Mouse (Mus musculus): ENCODE measurements around the gene Bhlhe40. TPM values are rescaled to one million over a fixed set of nuclear protein-coding genes. Genes with fewer than 3 reads are reported as not detected.

Bhlhe40 gene
- polyA plus RNA-seq, 1 experiment, result 56.4 TPM

DNA sequence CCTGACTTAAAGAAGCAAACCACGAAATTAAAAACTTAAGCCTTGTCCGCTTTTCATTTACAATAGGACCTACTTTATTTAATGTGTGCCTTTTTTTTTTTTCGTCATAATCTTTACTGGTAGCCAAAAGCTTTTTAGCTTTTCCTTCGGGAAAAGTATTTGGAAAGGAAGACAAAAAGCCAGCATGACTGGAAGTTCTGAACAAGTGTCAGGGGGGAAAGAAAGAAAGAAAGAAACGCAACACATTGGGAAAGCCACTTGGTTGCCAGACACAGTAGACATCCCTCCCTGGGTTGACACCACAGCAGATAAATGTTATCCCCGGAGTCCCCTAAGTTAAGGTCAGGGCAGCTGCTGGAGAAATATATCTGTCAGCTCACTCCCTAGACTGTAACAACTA is 1.5 kb downstream of the Bhlhe40 start:
- Histone ChIP-seq H3K4me3 (ENCODE audit: insufficient read depth, low read length) (peak overlapping the region; percentile 91), H3K27ac (ENCODE audit: insufficient read depth, low read length) (peak overlapping the region; percentile 5; the same call in 1 of the 2 replicates), H3K4me1 (ENCODE audit: control insufficient read depth, insufficient read depth, low read length) (peaks cover 7% of the 10 kb centered on the region; the same call in 1 of the 2 replicates)
- no peak for TF ChIP-seq CTCF (IDR thresholded peaks at IDR 0.05; ENCODE audit: extremely low read depth, insufficient read depth, low read length)
- TF ChIP-seq POLR2A (IDR thresholded peaks at IDR 0.05; ENCODE audit: extremely low read depth, insufficient read depth, low read length), result no peak

DNA sequence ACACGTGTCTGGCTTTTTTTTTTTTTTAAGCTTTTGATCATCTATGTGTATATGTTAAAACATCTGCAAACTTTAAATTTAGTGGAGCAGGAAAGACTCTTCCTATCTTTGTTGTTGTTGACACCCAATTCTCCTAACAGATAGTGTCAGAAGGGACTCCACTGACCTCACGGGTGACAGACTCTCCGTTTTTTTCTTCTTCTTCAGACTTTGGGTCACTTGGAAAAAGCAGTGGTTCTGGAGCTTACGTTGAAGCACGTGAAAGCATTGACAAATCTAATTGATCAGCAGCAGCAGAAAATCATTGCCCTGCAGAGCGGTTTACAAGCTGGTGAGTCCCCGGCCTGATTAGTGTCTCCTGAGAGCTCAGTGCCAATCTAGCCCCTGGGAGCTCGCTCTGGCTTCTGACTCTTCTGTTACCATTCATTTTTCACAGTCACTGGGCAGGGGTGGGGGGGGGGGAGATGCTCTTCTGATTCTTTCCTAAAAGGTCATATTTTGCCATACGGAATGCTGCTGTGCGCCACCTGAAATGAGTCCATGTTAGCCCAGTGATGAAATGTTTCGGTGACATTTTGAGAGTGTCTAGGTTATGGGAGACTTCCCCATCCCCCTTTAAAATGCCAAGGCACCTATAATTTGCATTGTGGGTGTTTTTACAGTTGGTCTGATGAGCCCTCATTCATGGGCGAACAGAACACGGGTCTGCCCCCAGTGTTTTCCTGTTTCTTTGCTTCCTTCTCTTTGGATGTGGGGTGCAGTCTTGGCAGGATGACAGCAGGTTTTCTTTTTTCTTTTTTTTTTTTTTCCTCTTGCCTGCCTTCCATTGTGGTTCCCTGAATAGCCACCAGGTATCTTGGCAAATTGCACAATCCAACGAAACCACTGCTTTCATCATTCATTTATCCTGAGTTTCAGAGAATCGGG is 2.1 kb downstream of the Bhlhe40 start:
- H3K27ac ChIP-seq (ENCODE audit: insufficient read depth, low read length), result peak overlapping the region; percentile 24; the same call in 1 of the 2 replicates
- peaks cover 9% of the 10 kb centered on the region; the same call in 1 of the 2 replicates for H3K4me1 ChIP-seq (ENCODE audit: control insufficient read depth, insufficient read depth, low read length)
- TF ChIP-seq CTCF (IDR thresholded peaks at IDR 0.05; ENCODE audit: extremely low read depth, insufficient read depth, low read length) (no peak), POLR2A (IDR thresholded peaks at IDR 0.05; ENCODE audit: extremely low read depth, insufficient read depth, low read length) (0 out of 2 replicates have a peak, but pooled peaks have one; percentile 3)
- H3K4me3 ChIP-seq (ENCODE audit: insufficient read depth, low read length), result peak overlapping the region; percentile 91

DNA sequence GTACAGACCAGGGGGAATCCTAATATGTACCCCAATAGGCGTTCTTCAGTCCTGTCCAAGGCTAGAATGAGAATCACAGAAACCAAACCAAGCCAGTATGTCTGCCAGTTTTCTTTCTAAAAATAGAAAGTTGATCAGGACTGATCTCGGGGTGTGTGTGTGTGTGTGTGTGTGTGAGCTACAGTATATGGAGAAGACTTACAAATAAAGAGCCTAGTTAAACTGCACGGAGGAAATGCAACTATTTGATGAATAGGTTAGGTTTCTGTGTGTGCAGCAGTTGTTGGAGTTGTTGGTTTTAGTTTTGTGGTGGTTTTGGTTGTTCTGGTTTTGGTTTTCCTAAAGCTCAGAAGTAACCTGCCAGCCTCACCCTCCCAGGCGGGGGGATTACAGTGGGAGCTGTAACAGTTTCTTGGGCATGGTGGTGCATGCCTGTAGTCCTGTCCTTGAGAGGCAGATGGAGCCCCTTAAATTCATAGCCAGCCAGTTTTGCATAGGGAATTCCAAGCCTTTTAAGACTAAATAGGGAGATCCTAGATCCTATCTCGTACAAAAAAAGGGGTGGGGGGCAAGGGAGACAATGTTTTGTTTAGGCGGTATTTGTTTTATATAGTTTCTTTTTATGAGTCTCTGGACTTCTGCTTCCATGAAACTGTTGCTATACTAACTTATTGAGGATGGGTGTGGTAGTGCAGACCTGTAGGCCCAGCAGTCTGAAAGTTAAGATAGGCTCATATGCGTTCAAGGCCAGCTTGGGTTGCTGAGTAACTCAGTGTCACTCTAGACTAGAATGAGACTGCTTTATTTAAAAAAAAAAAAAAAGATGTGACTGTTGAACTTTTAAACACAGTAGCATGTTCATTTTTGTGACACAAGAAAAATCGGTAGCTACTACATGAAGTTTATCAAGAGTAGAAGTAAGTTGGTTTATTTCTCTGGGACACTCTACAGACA is 3.1 kb downstream of the Bhlhe40 start:
- peaks cover 9% of the 10 kb centered on the region; the same call in 1 of the 2 replicates for H3K4me1 ChIP-seq (ENCODE audit: control insufficient read depth, insufficient read depth, low read length)
- TF ChIP-seq CTCF (IDR thresholded peaks at IDR 0.05; ENCODE audit: extremely low read depth, insufficient read depth, low read length) (no peak), POLR2A (IDR thresholded peaks at IDR 0.05; ENCODE audit: extremely low read depth, insufficient read depth, low read length) (no peak)
- no peak overlapping the region for H3K27ac ChIP-seq (ENCODE audit: insufficient read depth, low read length)
- H3K4me3 ChIP-seq (ENCODE audit: insufficient read depth, low read length), result peak overlapping the region; percentile 91

DNA sequence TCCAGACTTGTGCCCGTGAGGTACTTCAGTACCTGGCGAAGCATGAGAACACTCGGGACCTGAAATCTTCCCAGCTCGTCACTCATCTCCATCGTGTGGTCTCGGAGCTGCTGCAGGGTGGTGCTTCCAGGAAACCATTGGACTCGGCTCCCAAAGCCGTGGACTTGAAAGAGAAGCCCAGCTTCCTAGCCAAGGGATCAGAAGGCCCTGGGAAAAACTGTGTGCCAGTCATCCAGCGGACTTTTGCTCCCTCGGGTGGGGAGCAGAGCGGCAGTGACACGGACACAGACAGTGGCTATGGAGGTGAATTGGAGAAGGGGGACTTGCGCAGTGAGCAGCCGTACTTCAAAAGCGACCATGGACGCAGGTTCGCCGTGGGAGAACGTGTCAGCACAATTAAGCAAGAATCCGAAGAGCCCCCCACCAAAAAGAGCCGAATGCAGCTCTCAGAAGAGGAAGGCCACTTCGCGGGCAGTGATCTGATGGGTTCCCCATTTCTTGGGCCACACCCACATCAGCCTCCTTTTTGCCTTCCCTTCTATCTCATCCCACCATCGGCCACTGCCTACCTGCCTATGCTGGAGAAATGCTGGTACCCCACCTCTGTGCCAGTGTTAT is 4.2 kb downstream of the Bhlhe40 start:
- H3K27ac ChIP-seq (ENCODE audit: insufficient read depth, low read length), result no peak overlapping the region
- no peak for TF ChIP-seq CTCF (IDR thresholded peaks at IDR 0.05; ENCODE audit: extremely low read depth, insufficient read depth, low read length)
- no peak for TF ChIP-seq POLR2A (IDR thresholded peaks at IDR 0.05; ENCODE audit: extremely low read depth, insufficient read depth, low read length)
- peak overlapping the region; percentile 30 for H3K4me3 ChIP-seq (ENCODE audit: insufficient read depth, low read length)
- peaks cover 11% of the 10 kb centered on the region; the same call in 1 of the 2 replicates for H3K4me1 ChIP-seq (ENCODE audit: control insufficient read depth, insufficient read depth, low read length)

DNA sequence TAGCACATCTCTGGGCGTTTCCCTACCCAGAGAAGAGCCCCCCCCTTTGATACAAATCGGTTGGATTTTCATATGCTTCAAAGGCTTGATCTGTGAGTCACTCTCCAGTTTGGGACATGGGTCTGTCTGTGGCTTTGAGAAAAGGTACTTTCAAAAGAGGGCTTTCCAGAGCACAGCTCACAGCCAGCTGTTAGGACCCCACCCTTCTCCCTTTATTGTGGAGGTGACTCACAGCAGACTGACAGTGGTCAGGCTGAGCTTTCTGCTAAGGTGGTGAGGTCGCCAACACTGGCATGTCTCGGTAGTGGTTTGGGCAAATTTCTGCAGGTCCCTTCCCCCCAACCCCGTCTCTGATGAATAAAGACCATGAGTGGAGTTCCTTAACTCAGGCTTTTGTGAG is 5.2 kb downstream of the Bhlhe40 start:
- peaks cover 11% of the 10 kb centered on the region; the same call in 1 of the 2 replicates for H3K4me1 ChIP-seq (ENCODE audit: control insufficient read depth, insufficient read depth, low read length)
- H3K27ac ChIP-seq (ENCODE audit: insufficient read depth, low read length), result no peak overlapping the region
- H3K4me3 ChIP-seq (ENCODE audit: insufficient read depth, low read length), result peak overlapping the region; percentile 30
- TF ChIP-seq POLR2A (IDR thresholded peaks at IDR 0.05; ENCODE audit: extremely low read depth, insufficient read depth, low read length), result no peak
- TF ChIP-seq CTCF (IDR thresholded peaks at IDR 0.05; ENCODE audit: extremely low read depth, insufficient read depth, low read length), result no peak

DNA sequence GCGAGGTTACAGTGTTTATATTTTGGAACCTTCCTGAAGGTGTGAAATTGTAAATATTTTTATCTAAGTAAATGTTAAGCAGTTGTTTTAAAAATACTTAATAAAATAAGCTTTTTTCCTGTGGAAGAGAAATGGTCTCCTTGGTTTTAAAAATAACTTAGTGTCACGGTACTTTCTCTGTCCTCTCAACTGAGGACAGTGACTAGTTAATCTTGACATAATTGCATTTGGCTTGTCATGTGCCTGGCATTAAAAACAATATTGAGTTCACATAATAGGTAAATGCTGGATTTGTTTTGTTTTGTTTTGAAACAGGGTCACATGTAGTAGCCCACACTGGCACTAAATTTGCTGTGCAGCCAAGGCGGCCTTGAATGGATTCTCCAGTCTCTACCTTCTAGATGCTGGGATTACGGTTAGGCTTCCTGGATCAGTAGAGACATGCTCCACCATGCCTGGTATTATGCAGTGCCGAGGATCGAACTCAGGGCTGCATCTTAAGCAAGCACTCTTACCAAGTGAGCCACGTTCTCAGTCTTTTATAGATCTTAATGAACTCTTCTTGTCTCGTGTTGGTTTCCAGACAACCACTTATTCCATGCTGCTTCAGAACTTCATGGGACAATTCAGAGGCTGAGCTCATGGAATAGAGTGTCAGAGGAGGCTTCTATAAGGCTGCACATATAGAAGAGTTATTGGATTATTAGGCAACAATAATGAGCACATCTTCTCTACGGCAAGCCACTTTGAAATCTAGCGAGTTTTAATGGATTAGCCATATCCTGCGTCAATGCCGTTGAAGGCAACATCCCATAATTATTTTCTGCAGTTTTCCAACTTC is 6.4 kb downstream of the Bhlhe40 start:
- TF ChIP-seq CTCF (IDR thresholded peaks at IDR 0.05; ENCODE audit: extremely low read depth, insufficient read depth, low read length) (no peak), POLR2A (IDR thresholded peaks at IDR 0.05; ENCODE audit: extremely low read depth, insufficient read depth, low read length) (no peak)
- H3K4me3 ChIP-seq (ENCODE audit: insufficient read depth, low read length), result no peak overlapping the region
- no peak overlapping the region; the same call in 1 of the 2 replicates for H3K27ac ChIP-seq (ENCODE audit: insufficient read depth, low read length)
- H3K4me1 ChIP-seq (ENCODE audit: control insufficient read depth, insufficient read depth, low read length), result peaks cover 11% of the 10 kb centered on the region; the same call in 1 of the 2 replicates

DNA sequence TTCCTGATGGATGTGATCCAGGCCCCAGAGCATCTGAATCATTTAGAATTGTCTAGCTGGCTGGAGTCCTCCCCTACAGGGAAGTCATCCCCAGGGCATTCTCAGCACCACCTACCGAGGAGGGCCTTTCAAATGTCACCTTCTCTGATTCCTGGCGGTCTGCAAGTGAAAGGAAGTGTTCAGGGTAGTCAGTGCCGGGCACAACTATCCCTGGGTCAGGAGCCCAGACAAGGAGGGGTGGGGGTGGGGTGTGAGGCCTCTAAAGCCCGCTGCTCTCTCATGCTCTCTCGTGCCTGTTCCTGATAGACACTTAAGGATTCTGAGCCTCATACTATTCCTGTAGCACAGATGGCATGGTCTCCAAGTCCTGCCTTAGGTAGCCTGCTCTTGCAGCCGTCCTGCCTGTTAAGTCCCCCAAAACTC is 7.2 kb downstream of the Bhlhe40 start:
- H3K27ac ChIP-seq (ENCODE audit: insufficient read depth, low read length), result peak overlapping the region; percentile 95
- peaks cover 11% of the 10 kb centered on the region; the same call in 1 of the 2 replicates for H3K4me1 ChIP-seq (ENCODE audit: control insufficient read depth, insufficient read depth, low read length)
- TF ChIP-seq CTCF (IDR thresholded peaks at IDR 0.05; ENCODE audit: extremely low read depth, insufficient read depth, low read length) (no peak), POLR2A (IDR thresholded peaks at IDR 0.05; ENCODE audit: extremely low read depth, insufficient read depth, low read length) (peak; percentile 24; the same call in 1 of the 2 replicates)
- no peak overlapping the region for H3K4me3 ChIP-seq (ENCODE audit: insufficient read depth, low read length)

DNA sequence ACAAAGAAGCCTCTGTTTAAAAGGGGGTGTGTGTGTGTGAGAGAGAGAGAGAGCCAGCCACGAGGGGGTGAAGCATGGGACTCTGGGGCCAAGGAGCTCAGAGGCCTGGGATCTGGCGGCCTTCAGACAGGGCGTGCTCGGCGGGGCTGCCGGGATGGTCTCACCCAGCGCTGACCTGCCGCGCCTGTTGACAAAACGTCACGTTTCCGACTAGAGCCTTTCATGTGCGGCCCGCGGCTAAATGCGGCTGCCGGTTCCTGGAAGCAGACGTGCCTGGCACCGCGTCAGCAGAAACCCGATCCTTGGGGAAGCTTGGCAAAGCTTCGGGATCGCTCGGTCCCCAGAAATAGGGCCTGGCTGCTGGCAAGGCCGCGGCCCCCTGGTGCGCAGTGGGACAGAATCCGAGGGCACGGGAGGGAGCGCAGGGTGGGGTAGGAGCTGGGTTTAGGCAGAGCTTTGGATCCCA is 7.9 kb downstream of the Bhlhe40 start:
- peak overlapping the region; percentile 95 for H3K27ac ChIP-seq (ENCODE audit: insufficient read depth, low read length)
- H3K4me3 ChIP-seq (ENCODE audit: insufficient read depth, low read length), result no peak overlapping the region
- TF ChIP-seq CTCF (IDR thresholded peaks at IDR 0.05; ENCODE audit: extremely low read depth, insufficient read depth, low read length), result no peak
- TF ChIP-seq POLR2A (IDR thresholded peaks at IDR 0.05; ENCODE audit: extremely low read depth, insufficient read depth, low read length), result no peak
- peaks cover 11% of the 10 kb centered on the region; the same call in 1 of the 2 replicates for H3K4me1 ChIP-seq (ENCODE audit: control insufficient read depth, insufficient read depth, low read length)
